Mouse (Mus musculus) liver, adult 2 months (tissue): ENCODE results near the gene Arnt2.

Experiments used
- CTCF ChIP-seq: fragments of 200-500 bp; IDR thresholded peaks from 2 replicates; pipeline ENCODE4 v1.5.1; 2011; ENCODE audit warnings: low read depth, low read length, control low read depth
- POLR2A ChIP-seq: fragments of 200-500 bp; IDR thresholded peaks from 2 replicates; pipeline ENCODE4 v1.6.1; 2011; ENCODE audit warnings: low read length, control low read depth; ENCODE audit not compliant: insufficient read depth; ENCODE audit errors: extremely low read depth

DNA sequence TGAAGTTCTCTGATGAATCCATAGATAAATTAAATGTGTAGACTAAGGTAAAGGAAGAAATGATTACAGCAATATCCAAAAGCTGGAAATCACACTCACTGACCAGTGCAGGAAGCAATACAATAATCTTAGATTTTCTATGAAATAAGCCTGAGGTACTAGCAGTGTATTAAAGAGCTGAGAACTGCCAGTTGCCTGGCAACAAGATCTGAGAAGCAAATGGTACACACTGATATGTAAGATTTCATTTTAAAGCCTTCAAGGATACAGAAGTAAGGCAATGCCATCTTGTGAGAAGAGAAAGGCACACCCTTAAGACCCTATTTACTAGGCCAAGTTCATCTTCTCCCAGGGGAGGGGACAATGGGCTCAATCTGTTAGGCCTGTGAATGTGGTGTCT is 59.4 kb downstream of the Arnt2 start:
- no peak for TF ChIP-seq CTCF
- no peak for TF ChIP-seq POLR2A
